Mouse (Mus musculus): ENCODE data around the gene Efna3. TPM values are rescaled to one million over a fixed set of nuclear protein-coding genes. Genes with fewer than 3 reads are reported as not detected.

Gene Efna3
- polyA plus RNA-seq, 1 experiment from 2014 or later, result 18.4 TPM

GRCm38 (mm10) chr3:89287286-89287685, 35.5 kb downstream of the Efna3 start:
- no peaks in the 10 kb centered on the region for H3K9me3 ChIP-seq (replicated peaks)
- H3K27me3 ChIP-seq (ENCODE audit: low read depth, poor library complexity, severe bottlenecking), result peaks cover 9% of the 10 kb centered on the region; the same call in 1 of the 2 replicates
- DNase-seq (ENCODE audit: low spot score), result no peak
- H3K36me3 ChIP-seq, result no peaks in the 10 kb centered on the region
- H3K4me1 ChIP-seq, result peaks cover 47% of the 10 kb centered on the region
- 63% methylated on average over 5 of the region's 5 CpGs for WGBS
- H3K4me3 ChIP-seq, result no peak overlapping the region
- H3K27ac ChIP-seq, result peak overlapping the region; percentile 0; the same call in 1 of the 2 replicates

GRCm38 (mm10) chr3:89285526-89285925, 37.2 kb downstream of the Efna3 start:
- no peak overlapping the region for H3K4me3 ChIP-seq
- no peaks in the 10 kb centered on the region for H3K36me3 ChIP-seq
- WGBS, result 53% methylated on average over 2 of the region's 2 CpGs
- peaks cover 49% of the 10 kb centered on the region for H3K4me1 ChIP-seq
- peaks cover 23% of the 10 kb centered on the region for H3K27me3 ChIP-seq (ENCODE audit: low read depth, poor library complexity, severe bottlenecking)
- DNase-seq (ENCODE audit: low spot score), result no peak
- no peaks in the 10 kb centered on the region for H3K9me3 ChIP-seq (replicated peaks)
- H3K27ac ChIP-seq, result no peak overlapping the region

- H3K36me3 ChIP-seq, result no peaks in the 10 kb centered on the region
- 95% methylated on average over 3 of the region's 3 CpGs for WGBS
- H3K9me3 ChIP-seq (replicated peaks), result no peaks in the 10 kb centered on the region
- peaks cover 35% of the 10 kb centered on the region for H3K27me3 ChIP-seq (ENCODE audit: low read depth, poor library complexity, severe bottlenecking)
- H3K27ac ChIP-seq, result no peak overlapping the region
- DNase-seq (ENCODE audit: low spot score), result no peak
- H3K4me3 ChIP-seq, result no peak overlapping the region
- peaks cover 60% of the 10 kb centered on the region for H3K4me1 ChIP-seq
Measured at GRCm38 (mm10) chr3:89284261-89284660, 38.5 kb downstream of the Efna3 start.

GRCm38 (mm10) chr3:89282291-89282643, 40.5 kb downstream of the Efna3 start:
- no peaks in the 10 kb centered on the region for H3K9me3 ChIP-seq (replicated peaks)

GRCm38 (mm10) chr3:89281579-89282290, 41.0 kb downstream of the Efna3 start:
- peak; percentile 89 for DNase-seq (ENCODE audit: low spot score)
- Histone ChIP-seq H3K4me1 (peaks cover 65% of the 10 kb centered on the region), H3K27ac (peak overlapping the region; percentile 81), H3K9me3 (replicated peaks) (no peaks in the 10 kb centered on the region), H3K36me3 (no peaks in the 10 kb centered on the region), H3K4me3 (peak overlapping the region; percentile 56), H3K27me3 (ENCODE audit: low read depth, poor library complexity, severe bottlenecking) (peaks cover 54% of the 10 kb centered on the region)
- 10% methylated on average over 20 of the region's 20 CpGs for WGBS

More at GRCm38 (mm10) chr3:89282291-89282643, 40.5 kb downstream of the Efna3 start:
- 23% methylated on average over 4 of the region's 4 CpGs for WGBS
- Histone ChIP-seq H3K27me3 (ENCODE audit: low read depth, poor library complexity, severe bottlenecking) (peaks cover 50% of the 10 kb centered on the region), H3K36me3 (no peaks in the 10 kb centered on the region), H3K27ac (peak overlapping the region; percentile 50), H3K4me3 (0 out of 2 replicates have a peak overlapping the region, but pooled peaks have one; percentile 56), H3K4me1 (peaks cover 65% of the 10 kb centered on the region)
- no peak for DNase-seq (ENCODE audit: low spot score)

GRCm38 (mm10) chr3:89280606-89281511, 41.9 kb downstream of the Efna3 start, which contains the start of gene Efna1:
Gene Efna1, minus strand, starts transcription at chr3:89281142.
- H3K27ac ChIP-seq, result peak within 1 kb of the TSS; percentile 81
- under 1% methylated on average over 52 of the region's 52 CpGs for WGBS

GRCm38 (mm10) chr3:89280050-89280605, 42.6 kb downstream of the Efna3 start:
- Histone ChIP-seq H3K27me3 (ENCODE audit: low read depth, poor library complexity, severe bottlenecking) (peaks cover 55% of the 10 kb centered on the region), H3K9me3 (replicated peaks) (no peaks in the 10 kb centered on the region), H3K4me3 (peak overlapping the region; percentile 56), H3K36me3 (peaks cover 4% of the 10 kb centered on the region), H3K27ac (peak overlapping the region; percentile 81), H3K4me1 (peaks cover 61% of the 10 kb centered on the region)
- WGBS, result under 1% methylated on average over 29 of the region's 29 CpGs
- DNase-seq (ENCODE audit: low spot score), result no peak

More at GRCm38 (mm10) chr3:89280606-89281511, 41.9 kb downstream of the Efna3 start, which contains the start of gene Efna1:
- no peaks in the 10 kb centered on the region; the same call in 1 of the 2 replicates for H3K36me3 ChIP-seq
- H3K4me3 ChIP-seq, result peak within 1 kb of the TSS; percentile 56
- peak; percentile 75 for DNase-seq (ENCODE audit: low spot score)
- H3K4me1 ChIP-seq, result peaks cover 66% of the 10 kb centered on the region
- no peaks in the 10 kb centered on the region for H3K9me3 ChIP-seq (replicated peaks)
- peaks cover 55% of the 10 kb centered on the region for H3K27me3 ChIP-seq (ENCODE audit: low read depth, poor library complexity, severe bottlenecking)

- peak overlapping the region; percentile 56 for H3K4me3 ChIP-seq
Measured at GRCm38 (mm10) chr3:89279153-89279890, 43.4 kb downstream of the Efna3 start.

GRCm38 (mm10) chr3:89278643-89279042, 44.1 kb downstream of the Efna3 start:
- Histone ChIP-seq H3K27ac (peak overlapping the region; percentile 81), H3K9me3 (replicated peaks) (no peaks in the 10 kb centered on the region), H3K4me3 (peak overlapping the region; percentile 56), H3K4me1 (peaks cover 61% of the 10 kb centered on the region), H3K27me3 (ENCODE audit: low read depth, poor library complexity, severe bottlenecking) (peaks cover 50% of the 10 kb centered on the region), H3K36me3 (peaks cover 8% of the 10 kb centered on the region)
- WGBS, result 4% methylated on average over 8 of the region's 8 CpGs
- DNase-seq (ENCODE audit: low spot score), result no peak

More at GRCm38 (mm10) chr3:89279153-89279890, 43.4 kb downstream of the Efna3 start:
- peaks cover 8% of the 10 kb centered on the region for H3K36me3 ChIP-seq
- peaks cover 50% of the 10 kb centered on the region for H3K27me3 ChIP-seq (ENCODE audit: low read depth, poor library complexity, severe bottlenecking)
- peak; percentile 89 for DNase-seq (ENCODE audit: low spot score)
- peak overlapping the region; percentile 81 for H3K27ac ChIP-seq
- H3K9me3 ChIP-seq (replicated peaks), result no peaks in the 10 kb centered on the region
- 1% methylated on average over 35 of the region's 35 CpGs for WGBS
- peaks cover 61% of the 10 kb centered on the region for H3K4me1 ChIP-seq

GRCm38 (mm10) chr3:89278107-89278506, 44.7 kb downstream of the Efna3 start:
- Histone ChIP-seq H3K4me1 (peaks cover 61% of the 10 kb centered on the region), H3K9me3 (replicated peaks) (no peaks in the 10 kb centered on the region), H3K27me3 (ENCODE audit: low read depth, poor library complexity, severe bottlenecking) (peaks cover 50% of the 10 kb centered on the region), H3K36me3 (peaks cover 8% of the 10 kb centered on the region), H3K4me3 (peak overlapping the region; percentile 56), H3K27ac (peak overlapping the region; percentile 81)
- peak; percentile 41 for DNase-seq (ENCODE audit: low spot score)
- WGBS, result 36% methylated on average over 7 of the region's 7 CpGs

- Histone ChIP-seq H3K36me3 (peaks cover 11% of the 10 kb centered on the region), H3K4me1 (peaks cover 60% of the 10 kb centered on the region), H3K27ac (peak overlapping the region; percentile 81), H3K9me3 (replicated peaks) (no peaks in the 10 kb centered on the region), H3K4me3 (peak overlapping the region; percentile 56), H3K27me3 (ENCODE audit: low read depth, poor library complexity, severe bottlenecking) (peaks cover 50% of the 10 kb centered on the region)
- DNase-seq (ENCODE audit: low spot score), result peak; percentile 38
- 25% methylated on average over 14 of the region's 14 CpGs for WGBS
Measured at GRCm38 (mm10) chr3:89277281-89278021, 45.3 kb downstream of the Efna3 start.
